Mouse (Mus musculus) induced T-regulatory cell, adult 2 months (primary cell): ENCODE measurements around the gene Gm6525.

Source experiments
- DNase-seq: peaks from one replicate; pipeline ENCODE4 v3.0.0-alpha.2; 2012; ENCODE audit warnings: low read depth

Gene Gm6525

DNA sequence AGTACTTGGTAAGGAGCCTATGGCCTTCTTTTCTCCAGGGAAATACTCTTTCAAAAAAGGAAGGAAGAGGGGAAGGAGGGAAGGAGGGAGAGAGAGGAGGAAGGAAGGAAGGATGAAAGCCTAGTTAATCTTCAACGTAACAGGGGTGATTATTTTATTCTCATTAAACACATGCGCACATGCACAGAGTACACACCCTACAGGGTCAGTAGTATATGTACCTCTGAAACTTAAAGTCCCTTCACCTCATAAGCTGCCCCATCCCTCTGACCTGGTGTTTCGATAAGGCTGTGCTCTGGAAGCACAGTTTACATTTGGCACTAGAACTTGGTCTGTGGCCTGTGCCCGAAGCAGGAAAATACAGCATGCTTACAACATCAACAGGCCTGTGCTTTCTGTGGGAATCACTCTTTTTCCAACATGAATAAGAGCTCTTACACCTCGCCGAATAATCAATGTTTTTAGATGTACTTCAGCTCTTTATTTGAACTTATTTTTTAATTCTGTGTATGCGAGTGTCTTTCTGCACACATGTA lies 37.5 kb downstream of the Gm6525 start:
- DNase-seq, result no peak

DNA sequence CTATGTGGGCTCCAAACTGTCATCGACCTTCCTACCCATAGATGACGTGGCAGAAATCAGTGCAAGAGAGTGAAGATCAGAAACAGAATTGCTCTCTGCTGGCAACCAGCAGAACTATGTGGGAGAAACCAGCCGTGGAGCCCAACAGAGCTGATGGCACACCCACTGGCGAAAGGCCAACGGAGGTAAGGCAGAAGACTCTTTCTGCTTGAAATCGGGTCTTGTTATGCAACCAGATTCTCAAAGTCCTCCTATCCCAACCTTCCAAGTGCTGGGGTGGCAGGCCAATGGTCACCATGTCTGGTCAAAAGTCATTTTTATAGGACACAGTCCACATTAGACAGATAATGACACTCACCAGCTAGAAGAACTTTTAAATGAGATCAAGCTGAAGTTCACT lies 40.6 kb downstream of the Gm6525 start:
- DNase-seq, result no peak

DNA sequence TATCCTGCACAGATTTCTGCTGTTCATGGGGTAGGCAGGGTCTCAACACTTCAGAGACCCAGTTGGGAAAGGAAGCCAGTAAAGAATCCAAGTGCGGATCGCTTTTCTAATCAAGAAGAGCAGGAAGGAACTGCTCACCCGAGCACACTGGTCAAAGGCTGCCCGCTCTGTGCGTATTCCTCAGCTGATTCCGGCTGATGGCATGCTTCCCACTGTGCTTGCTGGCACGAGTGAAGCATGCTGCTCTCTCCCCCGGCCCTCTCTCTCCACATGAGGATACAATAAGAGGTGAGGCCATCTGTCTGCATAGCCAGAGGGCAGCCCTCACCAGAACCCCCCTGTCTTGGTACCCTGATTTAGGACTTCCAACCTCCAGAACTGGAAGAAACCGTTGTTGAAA lies 41.3 kb downstream of the Gm6525 start:
- DNase-seq, result no peak

DNA sequence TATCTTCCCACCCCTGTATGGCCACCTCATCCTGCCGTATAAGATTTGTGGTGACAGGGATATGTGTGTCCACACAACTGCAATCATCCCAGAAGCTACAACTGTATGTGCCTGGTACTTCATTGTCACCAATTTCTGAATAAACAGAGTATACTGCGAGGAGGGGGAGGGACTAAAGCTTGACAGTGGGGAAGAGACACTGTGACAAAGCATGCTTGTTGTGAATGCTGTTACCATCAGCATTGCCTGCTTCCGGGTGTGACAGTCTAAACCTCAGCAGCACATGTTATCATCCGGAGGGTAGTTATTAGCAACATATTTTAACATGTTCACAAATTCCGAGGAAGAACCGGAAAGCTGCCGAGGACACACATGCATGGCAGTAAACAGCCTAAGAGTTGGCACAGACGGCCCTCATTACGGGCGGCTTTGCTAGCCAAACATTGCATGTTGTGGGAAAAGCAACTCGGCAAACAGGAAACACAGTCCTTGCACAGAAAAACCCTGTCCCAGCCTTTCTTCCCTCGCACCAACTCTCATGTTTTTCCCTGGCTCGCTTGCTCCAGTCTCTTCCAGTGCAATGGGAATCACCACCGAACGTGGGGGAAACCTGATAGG lies 41.9 kb downstream of the Gm6525 start:
- DNase-seq, result no peak

DNA sequence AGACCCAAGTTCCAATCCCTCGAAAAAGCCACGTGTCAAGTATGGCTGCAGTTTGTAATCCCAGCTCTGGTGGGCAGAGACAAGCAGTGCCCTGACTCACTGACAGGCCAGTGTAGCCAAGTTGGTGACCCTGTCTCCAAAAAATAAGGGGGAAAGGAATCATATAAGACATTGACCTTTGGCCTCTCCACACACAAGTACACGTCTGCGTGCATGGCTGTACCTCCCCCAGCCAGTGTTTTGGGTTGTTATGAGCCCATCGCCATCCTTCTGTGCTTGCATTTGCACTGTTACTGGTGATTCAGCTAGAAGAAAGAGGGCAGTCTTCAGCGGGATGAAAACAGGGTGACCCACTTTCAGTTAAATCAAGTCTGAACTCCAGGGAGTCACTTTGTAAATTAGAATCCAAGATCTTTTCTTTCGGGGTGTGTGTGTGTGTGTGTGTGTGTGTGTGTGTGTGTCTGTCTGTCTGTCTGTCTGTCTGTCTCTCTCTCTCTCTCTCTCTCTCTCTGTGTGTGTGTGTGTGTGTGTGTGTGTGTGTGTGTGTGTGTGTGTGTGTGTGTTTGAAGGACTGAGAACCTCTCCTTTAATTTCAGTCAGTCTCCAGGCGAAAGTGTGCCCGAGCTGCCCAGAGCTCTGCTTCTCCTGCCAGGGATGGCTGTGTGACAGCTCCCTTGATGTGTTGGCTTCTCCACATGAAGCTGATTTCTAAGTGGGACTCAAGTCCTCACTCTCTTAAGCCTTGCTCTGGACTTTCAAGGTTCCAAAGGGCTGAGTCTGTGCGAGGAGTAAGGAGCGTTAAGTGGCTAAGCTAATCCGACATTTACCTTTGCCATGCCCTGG lies 43.4 kb downstream of the Gm6525 start:
- no peak for DNase-seq

DNA sequence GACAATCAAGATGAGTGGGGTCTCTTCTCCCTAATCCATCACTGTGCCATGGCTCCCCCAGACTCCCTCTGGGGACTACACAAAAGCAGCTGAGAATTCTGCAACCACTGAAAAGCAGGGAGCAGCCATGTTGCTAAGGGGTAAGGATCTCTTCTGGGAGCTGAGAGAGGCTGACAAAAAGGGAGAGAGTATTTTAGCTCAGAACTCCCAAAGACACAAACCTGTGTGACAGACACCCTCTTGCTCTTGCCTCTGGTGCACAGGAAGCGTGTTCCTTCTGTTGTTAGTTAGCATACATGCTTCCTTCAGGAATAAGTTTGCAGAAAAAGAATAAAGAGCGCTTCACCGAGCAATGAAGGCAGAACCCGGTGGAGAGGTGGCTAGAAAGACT lies 44.1 kb downstream of the Gm6525 start:
- no peak for DNase-seq

DNA sequence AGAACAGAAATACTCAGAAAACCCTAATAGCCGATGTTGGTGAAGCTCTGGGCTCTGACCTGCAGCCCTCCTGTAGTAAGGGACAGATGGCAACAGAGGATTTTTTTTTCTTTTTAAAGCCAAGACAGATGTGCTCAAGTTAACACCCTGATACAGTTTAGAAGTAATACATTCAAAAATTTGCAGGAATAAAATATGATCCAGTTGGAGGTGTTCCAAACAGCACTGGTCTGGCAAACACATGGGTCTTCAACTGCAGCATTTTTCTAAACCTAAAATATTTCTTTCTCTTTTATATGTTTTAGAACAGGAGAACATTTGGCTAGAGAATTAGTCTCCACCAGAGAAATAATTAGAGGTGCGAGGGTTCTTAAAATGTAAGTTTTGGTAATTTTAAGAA lies 44.6 kb downstream of the Gm6525 start:
- DNase-seq, result no peak

DNA sequence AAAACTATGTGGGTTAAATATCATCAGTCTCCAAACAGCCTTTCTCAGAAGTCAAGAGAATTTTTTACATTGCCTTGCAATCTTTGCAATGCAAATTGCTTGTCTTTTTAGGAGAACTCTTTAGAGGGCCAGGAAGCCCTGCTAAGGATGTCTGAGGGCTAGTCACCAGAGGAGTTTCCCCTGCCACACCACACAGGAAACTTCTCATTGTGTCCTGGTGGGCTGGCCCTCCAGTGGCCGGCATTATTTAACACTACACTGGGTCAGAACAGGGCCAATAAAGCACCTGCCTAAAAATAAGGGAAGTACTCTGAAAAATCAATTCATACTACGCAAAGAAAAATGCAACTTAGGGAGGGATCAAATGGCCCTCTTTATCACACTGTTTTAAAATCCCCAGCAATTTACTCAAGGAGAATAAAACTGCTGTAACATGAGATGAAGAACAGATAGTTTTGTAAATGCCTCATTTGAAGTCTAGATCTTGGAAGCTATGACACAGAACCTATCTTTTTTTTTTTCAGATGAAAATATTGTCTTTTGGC lies 45.3 kb downstream of the Gm6525 start:
- DNase-seq, result no peak

DNA sequence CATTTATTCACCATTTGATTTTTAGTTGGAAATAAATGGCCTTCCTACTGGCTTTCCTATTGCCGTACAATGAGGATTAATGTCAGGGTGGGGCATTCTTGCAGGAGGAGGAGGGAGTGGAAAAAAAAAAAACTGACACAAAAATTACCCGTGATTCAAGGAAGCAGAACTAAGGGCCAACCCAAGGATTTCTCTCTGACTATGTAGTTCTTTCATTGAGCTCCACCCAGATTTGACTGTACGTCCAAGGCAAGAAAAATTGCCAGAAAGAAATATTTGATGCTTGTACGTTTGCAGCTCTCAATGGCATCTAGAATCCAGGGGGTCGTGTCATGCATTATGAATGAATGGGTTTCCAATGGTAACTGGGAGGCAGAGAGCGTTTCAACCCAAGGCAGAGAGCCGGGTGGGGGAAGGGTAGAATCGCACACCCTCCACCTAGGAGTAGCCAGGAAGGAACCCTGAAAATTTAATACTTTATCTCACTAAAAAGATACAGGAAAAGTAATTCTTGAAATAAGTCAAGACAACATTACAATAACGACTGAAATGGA lies 45.9 kb downstream of the Gm6525 start:
- DNase-seq, result no peak

DNA sequence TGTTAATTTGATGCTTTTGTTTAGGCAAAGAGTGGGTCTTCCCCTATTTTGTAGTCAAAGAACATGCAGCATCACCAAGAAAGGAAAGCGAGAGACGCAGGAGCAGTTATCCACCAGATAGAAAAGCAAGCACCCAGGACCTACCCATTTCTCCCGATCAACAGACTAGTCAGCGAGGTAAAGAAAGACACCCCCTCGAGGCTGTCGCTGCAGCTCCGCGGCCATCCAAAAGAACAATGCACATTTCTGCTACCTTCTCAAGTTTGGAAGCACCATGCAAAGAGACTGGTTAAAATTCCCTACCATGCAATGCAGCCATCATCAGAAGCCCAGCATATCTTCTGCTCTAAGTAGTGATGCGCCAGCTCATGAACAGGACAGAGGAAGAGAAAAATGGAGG lies 46.4 kb downstream of the Gm6525 start:
- no peak for DNase-seq

DNA sequence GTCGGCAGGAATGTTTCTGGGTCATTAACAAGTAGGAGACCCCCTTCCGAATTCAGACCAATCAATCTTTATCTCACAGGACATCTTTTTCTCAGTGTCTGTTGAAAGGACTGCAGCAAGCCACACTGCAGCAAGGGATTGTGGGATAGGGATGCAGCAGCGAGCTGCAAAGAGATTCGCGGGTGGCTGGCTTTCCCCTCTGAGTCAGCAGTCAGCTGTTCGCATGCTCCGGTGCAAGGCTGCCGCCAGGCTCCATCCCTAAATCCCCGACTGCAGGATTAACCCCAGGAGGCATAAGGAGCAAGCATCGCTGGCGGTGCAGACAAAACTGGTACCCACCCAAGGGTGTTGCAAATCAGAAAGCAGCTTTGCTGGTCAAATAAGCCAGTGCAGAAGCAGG lies 46.8 kb downstream of the Gm6525 start:
- DNase-seq, result peak; percentile 60
